Mouse (Mus musculus) liver, adult (tissue): ENCODE results near the gene Samd5.

Experiments
- GATA4 ChIP-seq: IDR thresholded peaks from 2 replicates; pipeline ENCODE4 v1.6.1; 2014; ENCODE audit warnings: mild to moderate bottlenecking, low read length; ENCODE audit not compliant: insufficient replicate concordance

The Samd5 gene

DNA sequence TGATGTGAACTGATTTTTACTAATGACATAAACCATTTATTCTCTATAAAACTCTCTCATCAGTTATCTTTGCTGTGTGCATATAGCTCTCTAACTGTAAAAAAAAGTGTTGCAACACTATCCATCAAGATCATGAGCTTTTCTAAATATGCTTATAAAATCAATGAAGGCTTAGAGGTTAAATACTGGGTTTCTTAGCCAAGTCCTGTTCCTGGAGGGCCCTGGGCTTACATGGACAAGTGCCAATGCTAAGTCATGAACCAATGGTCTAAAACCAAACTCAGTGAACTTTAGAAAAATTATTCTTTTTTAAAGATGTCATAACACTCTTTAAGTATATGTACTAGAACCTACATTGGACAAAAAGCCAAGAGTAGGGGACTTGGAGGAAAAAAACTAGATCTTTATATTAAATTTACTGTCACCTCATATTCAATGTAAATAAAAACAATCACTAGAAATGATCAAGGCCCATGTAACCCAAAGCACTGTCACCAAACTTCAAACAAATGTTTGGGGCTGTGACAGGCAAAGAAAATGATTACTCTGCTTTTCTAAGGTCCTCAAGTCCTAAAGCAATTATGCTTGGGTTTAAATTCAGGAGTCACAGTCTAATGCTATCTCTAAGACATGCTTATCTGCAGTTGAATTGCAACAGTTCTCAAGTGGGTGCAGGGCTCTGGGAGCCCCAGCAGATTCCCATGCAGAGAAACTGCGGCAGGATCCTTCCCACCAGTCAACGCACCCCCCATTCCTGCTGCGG, 52.9 kb downstream of the Samd5 start:
- no peak for TF ChIP-seq GATA4

DNA sequence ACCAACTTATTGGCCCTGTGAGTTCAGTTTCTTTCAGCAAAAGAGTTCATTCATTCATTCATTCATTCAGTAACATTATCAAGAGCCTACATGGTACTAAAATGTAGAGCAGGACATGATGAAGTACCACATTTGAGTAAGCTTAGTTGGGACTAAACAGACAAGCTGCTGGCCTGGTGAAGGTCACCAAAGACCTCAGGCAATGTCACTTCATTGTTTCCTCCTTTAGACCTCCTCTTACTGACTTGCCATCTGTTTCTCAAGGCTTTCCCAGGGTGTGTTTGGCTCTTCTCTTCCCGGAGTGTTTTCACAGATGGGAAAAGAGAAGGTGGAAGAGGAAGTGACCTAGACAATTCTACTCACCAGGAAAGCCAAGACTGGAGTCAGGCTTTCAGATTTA, 54.0 kb downstream of the Samd5 start:
- no peak for TF ChIP-seq GATA4

DNA sequence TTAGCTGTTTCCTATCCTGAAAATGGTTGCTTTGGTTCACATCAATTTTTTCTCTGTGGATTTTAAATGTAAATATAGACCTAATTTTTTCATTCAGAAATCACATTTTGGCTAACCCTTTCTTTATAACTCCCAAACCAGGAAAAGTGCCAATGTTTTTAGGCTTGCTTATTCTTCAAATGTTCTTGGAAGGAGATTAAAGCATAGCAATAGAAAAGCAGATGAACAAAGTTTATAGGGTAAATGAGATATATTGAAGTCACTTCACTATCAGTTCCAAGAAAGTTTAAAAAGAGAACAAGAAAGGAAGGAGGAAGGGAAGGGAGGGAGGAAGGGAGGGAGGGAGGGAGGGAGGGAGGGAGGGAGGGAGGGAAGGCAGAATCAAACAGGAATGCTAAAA, 60.0 kb downstream of the Samd5 start:
- no peak for TF ChIP-seq GATA4

- TF ChIP-seq GATA4 = no peak
Measured at GRCm38 (mm10) chr10:9608854-9609253, 66.2 kb downstream of the Samd5 start.

GRCm38 (mm10) chr10:9607155-9607554, 67.9 kb downstream of the Samd5 start:
- no peak for TF ChIP-seq GATA4

DNA sequence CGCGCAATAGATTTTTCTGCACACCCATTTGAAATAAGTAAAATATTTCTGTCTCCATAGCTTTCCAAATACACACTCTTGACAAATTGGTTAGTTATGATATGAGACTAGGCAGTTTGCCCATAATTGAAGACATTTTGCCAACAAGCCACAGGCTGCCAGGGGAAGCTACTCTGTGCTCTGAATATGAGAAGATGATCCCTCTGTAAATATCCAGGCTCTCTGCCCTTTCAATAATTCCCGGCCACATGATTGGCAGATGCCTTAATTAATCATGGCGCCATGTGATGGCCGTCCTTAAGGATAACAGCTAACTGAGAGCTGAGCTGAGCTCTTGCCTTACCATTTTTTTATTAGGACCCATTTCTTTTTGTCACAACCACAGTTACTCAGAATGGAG, 69.4 kb downstream of the Samd5 start:
- no peak for TF ChIP-seq GATA4

DNA sequence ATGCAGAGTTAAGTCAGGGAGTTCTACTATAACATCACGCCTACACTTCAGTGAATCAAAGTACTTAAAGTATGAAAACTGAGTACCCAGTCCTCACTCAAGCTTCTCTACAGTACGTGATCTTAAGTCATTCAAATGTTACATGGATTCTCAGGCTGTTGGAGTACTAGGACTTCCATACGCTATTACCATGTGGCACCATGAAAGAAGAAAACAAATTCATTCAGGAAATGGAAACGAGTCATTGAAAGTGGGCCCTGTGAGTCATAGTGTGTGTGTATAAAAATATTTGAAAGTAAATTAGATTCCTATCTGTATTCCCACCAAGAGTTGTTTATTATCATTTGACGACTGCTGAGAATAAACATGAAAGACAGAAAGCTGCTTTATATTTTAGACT, 71.7 kb downstream of the Samd5 start:
- no peak for TF ChIP-seq GATA4

GRCm38 (mm10) chr10:9602845-9603244, 72.2 kb downstream of the Samd5 start:
- TF ChIP-seq GATA4 = no peak

DNA sequence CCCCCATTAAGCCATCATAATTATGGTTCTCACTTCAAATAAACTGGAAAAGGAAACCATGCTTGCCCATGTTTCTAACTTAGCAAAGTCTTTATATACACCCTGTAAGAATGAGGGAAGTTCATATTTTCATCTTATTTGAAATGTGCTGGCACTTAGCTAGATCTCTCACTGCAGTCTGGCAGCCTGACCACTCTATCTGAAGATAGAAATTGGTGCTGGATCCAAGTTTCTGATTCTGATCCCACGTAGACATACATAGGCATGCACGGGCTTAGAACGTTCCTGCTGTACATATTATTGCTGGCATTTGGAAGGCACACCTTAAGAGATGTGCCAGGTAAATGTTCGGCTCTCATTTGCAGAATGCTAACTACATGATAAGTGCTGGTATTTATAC, 72.6 kb downstream of the Samd5 start:
- TF ChIP-seq GATA4 = no peak

- TF ChIP-seq GATA4 = no peak
Measured at GRCm38 (mm10) chr10:9596228-9596627, 78.8 kb downstream of the Samd5 start.

DNA sequence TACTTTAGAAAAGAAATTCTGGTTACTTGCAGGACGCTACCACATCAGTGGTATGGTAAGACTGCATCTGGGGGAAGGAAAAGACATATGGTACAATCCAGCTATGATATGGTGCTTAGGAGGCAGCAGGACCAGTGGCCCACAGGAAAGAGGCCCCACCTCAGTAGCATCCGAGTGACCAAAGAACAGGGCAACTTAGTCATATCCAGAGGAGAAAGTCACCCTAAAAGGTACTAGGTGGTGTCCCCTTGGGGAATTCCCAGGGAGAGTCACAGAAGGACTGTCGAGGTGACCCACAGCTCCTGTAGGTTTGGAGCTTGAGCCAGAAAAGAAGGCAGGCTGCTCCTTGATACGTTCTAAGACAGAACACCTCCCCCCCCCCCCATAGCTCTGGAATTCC, 80.3 kb downstream of the Samd5 start:
- TF ChIP-seq GATA4 = no peak

DNA sequence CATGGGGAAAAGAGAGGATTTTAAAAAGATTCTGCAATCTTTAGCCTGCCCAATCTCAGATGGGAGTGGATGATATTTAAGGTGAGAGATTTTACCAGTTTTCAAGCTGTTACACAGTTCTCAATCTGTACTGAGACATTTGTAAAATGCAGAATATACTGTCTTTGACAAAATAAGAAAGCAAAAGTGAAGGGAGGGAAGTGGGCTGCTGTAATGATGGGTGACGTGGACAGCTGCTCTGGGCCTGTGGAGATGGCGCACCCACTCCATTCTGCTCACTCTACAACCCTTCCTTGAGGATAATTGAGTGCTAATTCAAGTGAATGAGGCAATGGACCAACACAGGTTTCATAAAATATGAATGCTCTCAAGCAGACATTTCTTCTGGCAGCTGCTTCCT, 84.4 kb downstream of the Samd5 start:
- TF ChIP-seq GATA4 = no peak

GRCm38 (mm10) chr10:9586328-9586727, 88.7 kb downstream of the Samd5 start:
- no peak for TF ChIP-seq GATA4

GRCm38 (mm10) chr10:9579374-9579773, 95.6 kb downstream of the Samd5 start:
- no peak for TF ChIP-seq GATA4

DNA sequence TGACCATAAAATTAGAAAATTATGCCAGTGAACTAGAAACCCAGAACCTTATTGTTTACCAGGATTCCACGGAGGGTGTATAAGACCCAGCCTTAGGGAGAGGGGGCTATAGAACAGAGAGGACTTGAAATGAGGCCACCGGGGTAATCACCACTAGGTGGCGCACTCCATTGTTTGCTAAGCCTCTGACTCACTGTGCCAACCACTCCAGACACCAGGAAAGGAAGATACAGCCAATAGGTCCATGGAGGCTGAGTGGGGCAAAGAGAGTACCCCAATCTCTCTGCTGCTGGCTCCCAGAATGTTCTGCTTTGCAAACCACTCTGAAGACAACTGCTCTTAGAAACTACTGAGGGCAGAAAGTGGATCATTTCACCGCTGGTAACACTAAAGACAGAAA, 99.4 kb downstream of the Samd5 start:
- no peak for TF ChIP-seq GATA4

GRCm38 (mm10) chr10:9574135-9574534, 100.9 kb downstream of the Samd5 start:
- no peak for TF ChIP-seq GATA4
